Mouse (Mus musculus) heart, embryonic 14.5 days (tissue): ENCODE results near the gene Gm5447. TPM values are rescaled to one million over a fixed set of nuclear protein-coding genes. Genes with fewer than 3 reads are reported as not detected.

ENCODE experiments used
- ATAC-seq: fragments of 200-750 bp; cut with Nextera tagmentation; 2 replicates; pipeline ENCODE4 v1.8.0; 2017; ENCODE audit warnings: low read depth, moderate TSS enrichment; ENCODE audit not compliant: insufficient number of reproducible peaks, insufficient read depth, low FRiP score
- H3K27ac ChIP-seq, 2 experiments: fragments of 200-500 bp in 1 of 2; fragments of 300-500 bp in 1 of 2; sonication (generic) in 1 of 2; replicated peaks in 1 of 2; 2 replicates each; pipeline ENCODE4 v1.5.1; 2012 to 2014; ENCODE audit warnings: low read depth in 2 of 2, low read length in 2 of 2, control low read depth in 1 of 2, mild to moderate bottlenecking in 1 of 2, mixed read lengths in 1 of 2; ENCODE audit not compliant: control insufficient read depth in 1 of 2, insufficient read depth in 1 of 2
- H3K27me3 ChIP-seq: fragments of 300-500 bp; sonication (generic); 2 replicates; pipeline ENCODE4 v1.6.1; 2014; ENCODE audit warnings: mild to moderate bottlenecking, low read length, control low read depth; ENCODE audit not compliant: control insufficient read depth, insufficient read depth
- H3K36me3 ChIP-seq: fragments of 300-500 bp; sonication (generic); 2 replicates; pipeline ENCODE4 v1.6.1; 2014; ENCODE audit warnings: mild to moderate bottlenecking, control low read depth, low read length, mixed read lengths; ENCODE audit not compliant: control insufficient read depth, insufficient read depth
- H3K4me1 ChIP-seq, 2 experiments: fragments of 200-500 bp in 1 of 2; fragments of 300-500 bp in 1 of 2; sonication (generic) in 1 of 2; 2 replicates each; pipeline ENCODE4 v1.6.1; 2012 to 2014; ENCODE audit warnings: low read length in 2 of 2, control low read depth in 1 of 2, mixed read lengths in 1 of 2; ENCODE audit not compliant: control insufficient read depth in 2 of 2, insufficient read depth in 2 of 2
- H3K4me2 ChIP-seq: fragments of 300-500 bp; sonication (generic); 2 replicates; pipeline ENCODE4 v1.6.1; 2014; ENCODE audit warnings: mild to moderate bottlenecking, low read length
- H3K4me3 ChIP-seq, 2 experiments: fragments of 200-500 bp in 1 of 2; fragments of 300-500 bp in 1 of 2; sonication (generic) in 1 of 2; 2 replicates each; pipeline ENCODE4 v1.5.1; 2012 to 2014; ENCODE audit warnings: low read length in 2 of 2, mild to moderate bottlenecking in 2 of 2, control low read depth in 1 of 2, low read depth in 1 of 2, moderate library complexity in 1 of 2; ENCODE audit not compliant: control insufficient read depth in 1 of 2, insufficient read depth in 1 of 2
- H3K9ac ChIP-seq: fragments of 300-500 bp; sonication (generic); 2 replicates; pipeline ENCODE4 v1.6.1; 2014; ENCODE audit warnings: mild to moderate bottlenecking, low read length
- H3K9me3 ChIP-seq: fragments of 300-500 bp; sonication (generic); 2 replicates; pipeline ENCODE4 v1.6.1; 2016; ENCODE audit warnings: low read length, control low read depth; ENCODE audit not compliant: control insufficient read depth
- WGBS: fragments of 180-500 bp; shearing (Covaris S2); extraction: QIAGEN DNeasy Blood & Tissue Kit; methylation state at CpG from one replicate; pipeline ENCODE4 v1.1.7; 2014; 5-methylcytosine and 5-hydroxymethylcytosine counted together
- polyA plus RNA-seq: library from polyadenylated mRNA; unstranded; fragments of >200 nt; fragmentation: Nextera tagmentation; extraction: Ambion mirVana; gene quantifications from 2 replicates; pipeline ENCODE4 v1.2.1, GENCODE M21; 2014

Gm5447 gene
- polyA plus RNA-seq, 1 experiment from 2014 or later, result not detected

- WGBS, result 86% methylated on average over 8 of the region's 8 CpGs
- Histone ChIP-seq H3K27ac (no peak overlapping the region), H3K4me3 (no peak overlapping the region), H3K9me3 (no peaks in the 10 kb centered on the region), H3K4me1 (no peaks in the 10 kb centered on the region), H3K4me2 (no peak overlapping the region), H3K36me3 (no peaks in the 10 kb centered on the region), H3K27me3 (no peaks in the 10 kb centered on the region), H3K9ac (no peak overlapping the region)
- no peak for ATAC-seq
These were observed 23.7 kb downstream of the Gm5447 start for GRCm38 (mm10) chr13:30997526-30998253.

GRCm38 (mm10) chr13:30999799-31000198 lies 25.8 kb downstream of the Gm5447 start:
- Histone ChIP-seq H3K9ac (no peak overlapping the region), H3K4me1 (no peaks in the 10 kb centered on the region; a peak in 1 of 4 replicates), H3K4me2 (no peak overlapping the region), H3K27me3 (no peaks in the 10 kb centered on the region), H3K4me3 (no peak overlapping the region), H3K27ac (no peak overlapping the region), H3K36me3 (no peaks in the 10 kb centered on the region), H3K9me3 (no peaks in the 10 kb centered on the region)
- 76% methylated on average over 6 of the region's 6 CpGs for WGBS
- ATAC-seq, result no peak

GRCm38 (mm10) chr13:31004458-31004857 lies 30.5 kb downstream of the Gm5447 start:
- Histone ChIP-seq H3K27me3 (no peaks in the 10 kb centered on the region), H3K9ac (no peak overlapping the region), H3K4me1 (no peaks in the 10 kb centered on the region; a peak in 1 of 4 replicates), H3K4me3 (no peak overlapping the region), H3K4me2 (no peak overlapping the region), H3K9me3 (no peaks in the 10 kb centered on the region), H3K36me3 (no peaks in the 10 kb centered on the region), H3K27ac (no peak overlapping the region)
- no peak for ATAC-seq
- 46% methylated on average over 12 of the region's 12 CpGs for WGBS

GRCm38 (mm10) chr13:31004995-31005394 lies 31.0 kb downstream of the Gm5447 start:
- 53% methylated on average over 4 of the region's 4 CpGs for WGBS

GRCm38 (mm10) chr13:31017545-31017944 lies 43.5 kb downstream of the Gm5447 start:
- Histone ChIP-seq H3K4me2 (no peak overlapping the region), H3K36me3 (no peaks in the 10 kb centered on the region), H3K4me1 (no peaks in the 10 kb centered on the region), H3K4me3 (no peak overlapping the region), H3K9me3 (no peaks in the 10 kb centered on the region), H3K9ac (no peak overlapping the region), H3K27ac (no peak overlapping the region), H3K27me3 (no peaks in the 10 kb centered on the region)
- ATAC-seq, result no peak
- 84% methylated on average over 3 of the region's 3 CpGs for WGBS

More at GRCm38 (mm10) chr13:31004995-31005394, 31.0 kb downstream of the Gm5447 start:
- H3K9me3 ChIP-seq, result no peaks in the 10 kb centered on the region
- no peak overlapping the region for H3K4me3 ChIP-seq
- H3K27me3 ChIP-seq, result no peaks in the 10 kb centered on the region
- H3K9ac ChIP-seq, result no peak overlapping the region
- no peak overlapping the region for H3K4me2 ChIP-seq
- H3K36me3 ChIP-seq, result no peaks in the 10 kb centered on the region
- no peaks in the 10 kb centered on the region; a peak in 1 of 4 replicates for H3K4me1 ChIP-seq
- no peak for ATAC-seq
- no peak overlapping the region for H3K27ac ChIP-seq

- no peaks in the 10 kb centered on the region for H3K9me3 ChIP-seq
- H3K36me3 ChIP-seq, result no peaks in the 10 kb centered on the region
- H3K4me2 ChIP-seq, result no peak overlapping the region
- no peak overlapping the region for H3K9ac ChIP-seq
- 52% methylated on average over 4 of the region's 4 CpGs for WGBS
- H3K4me1 ChIP-seq, result no peaks in the 10 kb centered on the region
- no peak for ATAC-seq
- H3K4me3 ChIP-seq, result no peak overlapping the region
- H3K27ac ChIP-seq, result no peak overlapping the region
- no peaks in the 10 kb centered on the region for H3K27me3 ChIP-seq
These were observed 47.5 kb downstream of the Gm5447 start for GRCm38 (mm10) chr13:31021514-31021913.

- Histone ChIP-seq H3K9ac (no peak overlapping the region), H3K4me3 (no peak overlapping the region), H3K36me3 (no peaks in the 10 kb centered on the region), H3K4me1 (no peaks in the 10 kb centered on the region), H3K27me3 (no peaks in the 10 kb centered on the region), H3K27ac (no peak overlapping the region), H3K4me2 (no peak overlapping the region), H3K9me3 (no peaks in the 10 kb centered on the region)
- WGBS, result 57% methylated on average over 6 of the region's 6 CpGs
- no peak for ATAC-seq
These were observed 47.9 kb downstream of the Gm5447 start for GRCm38 (mm10) chr13:31021927-31022326.

GRCm38 (mm10) chr13:31023664-31024063 lies 49.7 kb downstream of the Gm5447 start:
- no peaks in the 10 kb centered on the region for H3K9me3 ChIP-seq
- no peaks in the 10 kb centered on the region for H3K4me1 ChIP-seq
- 67% methylated on average over 3 of the region's 3 CpGs for WGBS
- no peaks in the 10 kb centered on the region for H3K36me3 ChIP-seq
- no peaks in the 10 kb centered on the region for H3K27me3 ChIP-seq
- ATAC-seq, result no peak
- no peak overlapping the region for H3K9ac ChIP-seq
- no peak overlapping the region for H3K27ac ChIP-seq
- no peak overlapping the region for H3K4me2 ChIP-seq
- no peak overlapping the region for H3K4me3 ChIP-seq
